8 mouse cellular contexts compared by ENCODE assay signal in genomic region chr10:63089103-63089757, GRCm38 (mm10). TPM values are rescaled to one million over a fixed set of nuclear protein-coding genes. Genes with fewer than 3 reads are reported as not detected.
DNase-seq lines count a peak whose midpoint lies in the region; ATAC-seq and TF ChIP-seq lines count a peak whose summit lies in the region.

No protein-coding gene starts in this region.

- H3K27ac ChIP-seq in left cerebral cortex, adult 2 months: no peak overlapping the region; the same call in 1 of the 2 replicates
- no peak overlapping the region for H3K27ac ChIP-seq in cortical plate, adult 2 months (ENCODE audit: insufficient read depth, low read length)
- H3K27ac ChIP-seq in hindbrain, embryonic 14.5 days: no peak overlapping the region
- H3K27ac ChIP-seq in neural tube, embryonic 12.5 days: no peak overlapping the region

- peak overlapping the region; percentile 46 for H3K4me3 ChIP-seq in left cerebral cortex, adult 2 months
- 0 out of 2 replicates have a peak overlapping the region, but pooled peaks have one; percentile 41 for H3K4me3 ChIP-seq in cortical plate, adult 2 months (ENCODE audit: insufficient read depth, low read length)
- H3K4me3 ChIP-seq in hindbrain, embryonic 14.5 days (replicated peaks; ENCODE audit: low read length): peak overlapping the region; percentile 22; the same call in 1 of the 2 replicates
- H3K4me3 ChIP-seq in neural tube, embryonic 12.5 days: peak overlapping the region; percentile 22; the same call in 1 of the 2 replicates

- no peak for TF ChIP-seq POLR2A in cortical plate, adult 2 months (IDR thresholded peaks at IDR 0.05; ENCODE audit: extremely low read depth, insufficient read depth, low read length)

- WGBS in hindbrain, embryonic 14.5 days: 22% methylated on average over 8 of the region's 8 CpGs
- WGBS in neural tube, embryonic 12.5 days: 29% methylated on average over 8 of the region's 8 CpGs

- H3K27me3 ChIP-seq in hindbrain, embryonic 14.5 days (ENCODE audit: control insufficient read depth, insufficient read depth, low read length): no peaks in the 10 kb centered on the region
- H3K27me3 ChIP-seq in neural tube, embryonic 12.5 days (replicated peaks): peaks cover 3% of the 10 kb centered on the region; the same call in 1 of the 2 replicates

- no peaks in the 10 kb centered on the region for H3K9me3 ChIP-seq in hindbrain, embryonic 14.5 days (ENCODE audit: control insufficient read depth, low read length)
- no peaks in the 10 kb centered on the region for H3K9me3 ChIP-seq in neural tube, embryonic 12.5 days

- H3K36me3 ChIP-seq in hindbrain, embryonic 14.5 days (replicated peaks; ENCODE audit: control insufficient read depth, insufficient read depth): no peaks in the 10 kb centered on the region
- H3K36me3 ChIP-seq in neural tube, embryonic 12.5 days: no peaks in the 10 kb centered on the region

- intact Hi-C loops in left cerebral cortex, adult 2 months (cut with DNase I): no loop called here
- intact Hi-C loops in left cerebral cortex, postnatal 36 days (cut with DNase I): no loop called here

- no peak for DNase-seq in left cerebral cortex, adult 2 months (ENCODE audit: extremely low spot score in 1 of 2, low spot score in 2 of 2)
- DNase-seq in left cerebral cortex, postnatal 36 days (ENCODE audit: low spot score in 2 of 2): no peak
- DNase-seq in hindbrain, embryonic 14.5 days (ENCODE audit: low spot score): no peak
- DNase-seq in ovary, postnatal 36 days (ENCODE audit: low spot score): no peak
- DNase-seq in right cerebral cortex, postnatal 14 days: no peak
- DNase-seq in spleen, postnatal 14 days (ENCODE audit: low spot score in 2 of 2): no peak

- no peak for TF ChIP-seq CTCF in left cerebral cortex, adult 2 months (IDR thresholded peaks at IDR 0.05)
- TF ChIP-seq CTCF in cortical plate, adult 2 months (IDR thresholded peaks at IDR 0.05; ENCODE audit: extremely low read depth, insufficient read depth, low read length): no peak

- H3K4me2 ChIP-seq in hindbrain, embryonic 14.5 days (replicated peaks): peak overlapping the region; percentile 53
- peak overlapping the region; percentile 56 for H3K4me2 ChIP-seq in neural tube, embryonic 12.5 days (replicated peaks)

- no peak for ATAC-seq in hindbrain, embryonic 14.5 days (ENCODE audit: low FRiP score)
- ATAC-seq in neural tube, embryonic 12.5 days (ENCODE audit: low FRiP score, low read depth): no peak

- peaks cover 2% of the 10 kb centered on the region; the same call in 1 of the 2 replicates for H3K4me1 ChIP-seq in cortical plate, adult 2 months (ENCODE audit: control insufficient read depth, insufficient read depth, low read length)
- peaks cover 13% of the 10 kb centered on the region for H3K4me1 ChIP-seq in hindbrain, embryonic 14.5 days (replicated peaks; ENCODE audit: control insufficient read depth, insufficient read depth, low read length)
- peaks cover 11% of the 10 kb centered on the region; the same call in 1 of the 2 replicates for H3K4me1 ChIP-seq in neural tube, embryonic 12.5 days

- peak overlapping the region; percentile 41; the same call in 1 of the 2 replicates for H3K9ac ChIP-seq in hindbrain, embryonic 14.5 days
- 0 out of 2 replicates have a peak overlapping the region, but pooled peaks have one; percentile 26 for H3K9ac ChIP-seq in neural tube, embryonic 12.5 days

RNA-seq across cellular contexts. Expression of gene Atoh7, which starts 10.2 kb away (rescaled TPM):
- 1 to 10 TPM; 3.3 to 3.4 TPM for total RNA-seq in left cerebral cortex, adult 2 months (2021)
- 1 to 10 TPM; 3.1 to 4.6 TPM for total RNA-seq in left cerebral cortex, postnatal 36 days (2021)
- polyA plus RNA-seq in cortical plate, adult 2 months (2012; rRNA removed): 2.8 and 3.7 TPM in 2 replicates
- 6.5 and 9.9 TPM in 2 replicates for polyA plus RNA-seq in hindbrain, embryonic 14.5 days (2014; fragmentation: Nextera tagmentation; extraction: Ambion mirVana)
- 0.47 and 0.74 TPM in 2 replicates for polyA plus RNA-seq in neural tube, embryonic 12.5 days (2016; fragmentation: Nextera tagmentation; extraction: Ambion mirVana)

RNA-seq across cellular contexts. Expression of gene Pbld1, which starts 29.3 kb away (rescaled TPM):
- total RNA-seq in left cerebral cortex, adult 2 months (2021): under 1 TPM; 0.23 to 0.66 TPM
- under 1 TPM; 0.35 to 0.41 TPM for total RNA-seq in left cerebral cortex, postnatal 36 days (2021)
- 0.17 and 0.19 TPM in 2 replicates for polyA plus RNA-seq in cortical plate, adult 2 months (2012; rRNA removed)
- 0.39 and 0.75 TPM in 2 replicates for polyA plus RNA-seq in hindbrain, embryonic 14.5 days (2014; fragmentation: Nextera tagmentation; extraction: Ambion mirVana)
- polyA plus RNA-seq in neural tube, embryonic 12.5 days (2016; fragmentation: Nextera tagmentation; extraction: Ambion mirVana): 1.2 and 1.3 TPM in 2 replicates
